In the genomic region with DNA sequence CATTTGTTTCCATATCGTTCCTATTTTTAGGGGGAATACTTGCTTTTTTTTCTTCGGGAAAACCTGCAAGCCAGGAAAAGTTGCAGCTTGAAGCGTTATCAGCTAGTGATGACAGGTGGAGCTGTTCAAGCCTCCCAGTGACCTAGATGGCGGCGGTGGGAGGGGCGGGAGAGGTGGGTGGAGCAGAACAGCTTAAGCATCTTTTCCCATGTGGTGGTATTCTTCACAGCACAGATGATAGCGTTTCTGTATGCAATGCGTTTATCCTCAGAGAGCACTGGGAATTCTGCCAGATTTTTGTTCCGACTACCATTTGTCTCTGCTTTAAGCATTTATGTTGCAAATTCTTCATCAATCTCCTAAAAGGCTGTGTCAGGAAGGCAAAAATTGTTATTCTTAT, we compare ENCODE assay signal across 8 mouse cellular contexts.
DNase-seq lines count a peak whose midpoint lies in the region.

No protein-coding gene starts in this region.

- DNase-seq in urinary bladder, postnatal 14 days (ENCODE audit: low spot score), result peak; percentile 14
- no peak for DNase-seq in urinary bladder, adult 2 months (ENCODE audit: low spot score)
- peak; percentile 19 for DNase-seq in embryonic facial prominence, embryonic 10.5 days (ENCODE audit: low spot score)
- DNase-seq in heart, postnatal 10 days, result peak; percentile 71 to 79
- peak; percentile 65 to 76 for DNase-seq in left cerebral cortex, adult 18-20 months (ENCODE audit: low spot score in 2 of 2)
- peak; percentile 78 for DNase-seq in retina, postnatal 1 day
- DNase-seq in spleen, postnatal 4 days (ENCODE audit: low spot score in 2 of 2), result no peak
- DNase-seq in ovary, postnatal 36 days (ENCODE audit: low spot score), result no peak

- peaks cover 8% of the 10 kb centered on the region; the same call in 1 of the 2 replicates for H3K4me1 ChIP-seq in embryonic facial prominence, embryonic 10.5 days

- H3K27me3 ChIP-seq in embryonic facial prominence, embryonic 10.5 days (replicated peaks; ENCODE audit: low read depth, poor library complexity, severe bottlenecking), result no peaks in the 10 kb centered on the region

- H3K36me3 ChIP-seq in embryonic facial prominence, embryonic 10.5 days (replicated peaks), result no peaks in the 10 kb centered on the region

- WGBS in embryonic facial prominence, embryonic 10.5 days, result 43% methylated on average over 9 of the region's 9 CpGs

- H3K4me3 ChIP-seq in embryonic facial prominence, embryonic 10.5 days, result 0 out of 2 replicates have a peak overlapping the region, but pooled peaks have one; percentile 21

- intact Hi-C loops in heart, postnatal 10 days (cut with DNase I), result no loop called here

- H3K9me3 ChIP-seq in embryonic facial prominence, embryonic 10.5 days, result no peaks in the 10 kb centered on the region

- no peak overlapping the region for H3K27ac ChIP-seq in embryonic facial prominence, embryonic 10.5 days (replicated peaks)

Comparison
In these comparisons a context has a peak if more than half of its experiments do, and no peak if none do; other contexts are left out.
1. DNase-seq: peak in urinary bladder, postnatal 14 days (single experiment), embryonic facial prominence, embryonic 10.5 days (single experiment), heart, postnatal 10 days (2 of 2), left cerebral cortex, adult 18-20 months (2 of 2) and retina, postnatal 1 day (single experiment); none in urinary bladder, adult 2 months (single experiment), spleen, postnatal 4 days (0 of 2) and ovary, postnatal 36 days (single experiment).